Mouse (Mus musculus) gastrocnemius, adult 8-10 months (tissue): ENCODE measurements around the gene Gm8281. TPM values are rescaled to one million over a fixed set of nuclear protein-coding genes. Genes with fewer than 3 reads are reported as not detected.
"Not testable (repeated sequence)": the region's sequence is repeated elsewhere in the genome, so short reads cannot be mapped to it uniquely, and the experiment has no call there.

Source experiments
- DNase-seq, 2 experiments: peaks; one replicate each; pipeline ENCODE4 v3.0.0; 2022; ENCODE audit warnings: low spot score in 2 of 2
- total RNA-seq, 4 experiments: library from RNA; stranded (reverse); gene quantifications; 2 replicates each; pipeline ENCODE4 v1.2.4; 2022

The Gm8281 gene
- not detected for total RNA-seq

DNA sequence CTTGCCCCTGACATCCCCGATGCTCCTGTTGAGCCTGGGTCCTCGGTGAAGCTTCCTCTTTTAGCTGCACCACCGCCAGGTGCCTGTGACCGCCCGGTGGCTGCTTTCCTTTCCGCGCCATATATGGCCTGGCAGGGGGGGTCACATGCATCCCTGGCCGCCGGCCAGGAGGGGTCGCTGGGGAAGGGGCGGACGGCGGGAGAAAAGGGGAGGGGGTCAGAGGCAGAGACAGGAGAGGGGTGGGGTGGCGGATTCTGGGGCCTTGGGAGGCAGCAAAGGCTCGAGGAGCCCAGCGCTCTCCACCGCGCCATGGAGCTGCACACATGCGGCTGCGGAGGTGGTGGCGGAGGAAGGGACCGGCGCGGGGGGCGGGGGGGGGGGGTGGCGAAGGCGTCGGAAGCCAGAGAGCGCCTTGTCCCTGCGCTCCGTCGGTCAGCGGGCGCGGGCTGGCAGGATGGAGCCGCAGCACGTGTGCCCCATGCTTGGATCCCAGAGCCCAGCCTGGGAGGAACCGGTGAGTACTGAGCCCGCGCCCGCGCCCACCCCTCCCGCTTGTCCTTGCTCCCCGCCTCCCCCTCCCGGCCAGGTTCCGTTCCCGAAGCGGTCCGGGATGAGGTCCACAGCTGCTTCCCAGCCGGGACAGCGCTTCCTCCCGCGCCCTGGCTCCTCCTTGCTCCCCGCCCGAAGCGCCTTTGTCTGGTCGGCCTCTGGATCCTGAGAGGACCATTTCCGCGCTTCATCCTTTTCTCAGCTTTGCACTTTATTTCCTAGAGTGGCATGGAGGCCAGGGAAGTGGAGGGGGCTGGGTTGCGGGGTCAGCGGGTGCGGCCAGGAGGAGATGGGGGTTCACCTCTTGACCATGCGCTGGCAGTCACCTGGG lies at the start of gene Gm8281:
Gm8281 (plus strand) TSS at position 430 of the 880 bp plus-strand sequence.
- not testable (repeated sequence) for DNase-seq

DNA sequence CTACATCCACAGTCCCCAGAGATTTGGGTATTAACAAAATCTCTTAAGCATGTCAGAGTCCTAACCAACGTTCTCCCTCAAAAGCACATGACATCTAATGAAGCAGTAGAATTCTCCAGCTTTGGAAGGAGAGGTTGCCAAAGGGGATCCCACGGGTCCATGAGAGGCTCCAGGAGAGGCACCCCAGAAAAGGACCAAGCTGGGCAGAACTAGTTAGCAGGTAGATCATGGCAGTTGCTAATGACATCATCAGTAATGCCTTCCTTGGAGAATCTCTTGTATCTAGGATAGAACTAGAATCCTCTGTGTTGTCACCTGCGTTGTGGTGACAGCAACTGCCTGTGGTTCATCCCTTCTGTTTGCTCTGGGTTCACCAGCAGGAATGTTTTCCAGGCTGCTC lies 20.5 kb upstream of the Gm8281 start, which contains the start of gene 4930555G01Rik:
4930555G01Rik (plus strand) TSS at position 301 of the 400 bp plus-strand sequence.
- DNase-seq = not testable (repeated sequence)

DNA sequence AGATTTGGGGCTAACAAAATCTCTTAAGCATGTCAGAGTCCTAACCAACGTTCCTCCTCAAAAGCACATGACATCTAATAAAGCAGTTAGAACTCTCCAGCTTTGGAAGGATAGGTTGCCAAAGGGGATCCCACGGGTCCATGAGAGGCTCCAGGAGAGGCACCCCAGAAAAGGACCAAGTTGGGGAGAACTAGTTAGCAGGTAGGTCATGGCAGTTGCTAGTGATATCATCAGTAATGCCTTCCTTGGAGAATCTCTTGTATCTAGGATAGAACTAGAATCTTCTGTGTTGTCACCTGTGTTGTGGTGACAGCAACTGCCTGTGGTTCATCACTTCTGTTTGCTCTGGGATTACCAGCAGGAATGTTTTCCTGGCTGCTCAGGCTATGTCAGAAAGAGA lies 60.4 kb downstream of the Gm8281 start, which contains the start of gene Gm8279:
Gm8279 (plus strand) TSS at position 301 of the 400 bp plus-strand sequence.
- not testable (repeated sequence) for DNase-seq

Other genes with a start within 250 kb of the Gm8281 start
- gene Gm3269, start 232.9 kb upstream of the Gm8281 start, total RNA-seq = under 1 TPM in 1 of 4 experiments, not detected in 3; 0.20 TPM
- not detected for gene Gm3264, start 215.5 kb upstream of the Gm8281 start, total RNA-seq
- not detected for gene Gm3278, start 178.6 kb upstream of the Gm8281 start, total RNA-seq
- under 1 TPM in 1 of 4 experiments, not detected in 3; 0.31 TPM for gene Gm8297, start 87.1 kb upstream of the Gm8281 start, total RNA-seq
- gene Gm3298, start 55.1 kb upstream of the Gm8281 start, total RNA-seq = not detected
- gene 4930555G01Rik, start 20.4 kb upstream of the Gm8281 start, total RNA-seq = not detected
- gene Gm8279, start 60.5 kb downstream of the Gm8281 start, total RNA-seq = not detected
- not detected for gene Gm3317, start 93.5 kb downstream of the Gm8281 start, total RNA-seq
- gene Gm8271, start 114.8 kb downstream of the Gm8281 start, total RNA-seq = not detected
- not detected for gene Gm3526, start 189.5 kb downstream of the Gm8281 start, total RNA-seq